Mouse (Mus musculus) T-helper 1 cell (primary cell): ENCODE results near the gene Heatr5b.
"Not testable (repeated sequence)": the region's sequence is repeated elsewhere in the genome, so short reads cannot be mapped to it uniquely, and the experiment has no call there.

ENCODE experiments used
- in situ Hi-C: fragments of 300-600 bp; cut with MboI, MseI; formaldehyde crosslinking; loops from one replicate; pipeline ENCODE4 v1.15.1; 2025; ENCODE audit warnings: high pct_unique_total_duplicates

Heatr5b gene

DNA sequence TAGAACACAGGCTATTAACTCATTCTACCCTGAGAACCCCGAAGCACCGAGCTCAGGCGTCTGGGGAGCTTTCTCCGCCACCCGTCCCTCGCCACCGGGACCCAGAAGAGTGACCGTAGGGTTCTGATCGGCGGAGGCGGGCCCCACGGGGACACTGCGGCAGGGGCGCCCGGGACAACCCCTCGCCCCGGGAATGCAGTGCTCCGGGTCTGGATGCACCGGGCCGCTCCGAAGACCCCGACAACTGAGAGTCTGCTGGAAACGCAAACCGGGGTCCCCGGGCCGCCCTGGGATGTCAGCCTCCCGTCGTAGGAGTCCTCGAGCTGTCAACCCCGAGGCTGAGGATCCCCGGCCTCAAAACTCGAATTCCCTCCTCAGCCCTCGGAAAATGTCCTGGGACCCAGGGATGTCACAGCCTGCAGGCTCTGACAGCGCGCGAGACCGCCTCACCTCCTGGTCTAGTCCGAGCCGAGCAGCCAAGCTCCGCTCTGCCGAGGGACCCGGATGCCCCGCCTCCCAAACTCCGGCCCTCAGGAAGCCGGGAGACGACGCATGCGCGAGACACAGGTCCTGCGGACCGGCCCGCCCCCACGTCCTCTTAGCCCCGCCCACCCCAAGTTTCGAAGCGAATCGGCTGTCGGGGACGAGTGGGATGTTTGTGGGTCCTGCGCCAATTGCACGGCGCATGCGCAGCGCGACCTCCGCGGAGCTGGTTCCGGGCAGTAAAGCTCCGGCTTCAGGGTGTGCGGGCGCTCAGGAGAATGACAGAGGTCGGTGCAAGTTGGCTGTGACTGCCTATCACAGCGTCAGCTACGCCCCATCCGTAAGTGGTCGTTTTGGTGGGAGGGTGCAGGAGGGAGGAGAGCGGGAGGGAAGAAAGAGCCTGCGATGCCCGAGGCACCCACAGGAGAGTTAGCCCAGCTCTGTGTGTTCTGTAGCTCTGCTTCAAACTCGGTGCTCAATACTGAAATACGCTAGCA, at the start of gene Heatr5b, which contains the start of gene Gpatch11:
Gene Heatr5b, minus strand, starts transcription at position 509 of the 980 bp plus-strand sequence.
Gene Gpatch11, plus strand, starts transcription at position 712 of the 980 bp plus-strand sequence.
- in situ Hi-C loops = no loop called here

- in situ Hi-C loops = loop anchor here (5.0 kb wide), 1 partner anchor 34 kb away; the partner anchor contains the start of gene Cebpzos
These were observed 48.1 kb upstream of the Heatr5b start for GRCm38 (mm10) chr17:78883291-78883690.

GRCm38 (mm10) chr17:78882401-78883112, 47.4 kb upstream of the Heatr5b start, which contains the start of gene Eif2ak2:
Eif2ak2 (minus strand) TSS chr17:78882573.
- in situ Hi-C loops = loop anchor here (5.0 kb wide), 1 partner anchor 35 kb away; the partner anchor contains the start of gene Cebpzos

DNA sequence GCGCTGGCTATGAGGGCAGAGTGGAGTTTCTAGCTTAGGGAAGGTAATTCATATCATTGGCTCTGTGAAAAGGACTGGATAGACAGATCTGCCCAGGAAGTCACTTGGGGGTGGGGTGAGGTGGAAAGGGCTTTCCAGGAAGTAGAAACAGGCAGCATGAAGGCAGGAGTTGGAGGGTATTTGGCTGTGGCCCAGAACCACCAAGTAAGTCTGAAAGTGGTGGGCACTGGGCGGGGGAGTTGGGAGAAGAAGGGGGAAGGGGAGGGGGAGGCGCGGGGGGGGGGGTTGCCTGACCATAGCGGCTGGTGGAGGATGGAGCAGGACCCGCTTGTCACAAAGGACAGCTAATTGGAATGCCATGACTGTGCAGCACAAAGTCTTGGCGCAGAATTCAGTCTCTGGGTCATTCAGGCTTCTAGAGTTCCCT, 46.7 kb upstream of the Heatr5b start:
- in situ Hi-C loops = loop anchor here (5.0 kb wide), 1 partner anchor 35 kb away; the partner anchor contains the start of gene Cebpzos

DNA sequence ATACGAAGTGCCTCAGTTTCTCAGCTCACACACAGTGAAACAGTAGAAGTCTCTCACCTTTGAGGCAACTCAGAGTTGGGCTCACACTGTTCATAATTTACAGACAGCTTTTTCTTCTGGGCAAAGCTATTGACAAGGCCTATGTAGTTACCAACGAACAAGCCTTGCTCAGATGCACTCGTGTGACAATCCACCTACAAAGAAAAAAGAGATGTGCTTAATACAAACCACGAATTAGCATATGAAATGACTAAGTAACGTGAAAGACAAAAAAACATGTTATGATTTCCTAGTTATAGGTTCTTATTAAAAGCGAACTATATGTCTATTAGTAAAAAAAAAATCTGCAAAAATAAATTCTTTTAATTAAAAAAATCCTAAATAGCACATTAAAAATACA, 38.7 kb upstream of the Heatr5b start:
- in situ Hi-C loops = no loop called here

- in situ Hi-C loops = loop anchor here (5.0 kb wide), 1 partner anchor 49 kb away; no protein-coding TSS in a partner anchor
These were observed 21.1 kb upstream of the Heatr5b start for GRCm38 (mm10) chr17:78856243-78856642.

GRCm38 (mm10) chr17:78842271-78842928, 7.2 kb upstream of the Heatr5b start:
- in situ Hi-C loops = no loop called here

- in situ Hi-C loops = no loop called here
These were observed 892 bp upstream of the Heatr5b start for GRCm38 (mm10) chr17:78836056-78836455.

- in situ Hi-C loops = no loop called here
These were observed 10.8 kb downstream of the Heatr5b start for GRCm38 (mm10) chr17:78824346-78824745.

GRCm38 (mm10) chr17:78809582-78809981, 25.6 kb downstream of the Heatr5b start:
- in situ Hi-C loops = loop anchor here (5.0 kb wide), 2 partner anchors 48 to 778 kb away; no protein-coding TSS in a partner anchor

DNA sequence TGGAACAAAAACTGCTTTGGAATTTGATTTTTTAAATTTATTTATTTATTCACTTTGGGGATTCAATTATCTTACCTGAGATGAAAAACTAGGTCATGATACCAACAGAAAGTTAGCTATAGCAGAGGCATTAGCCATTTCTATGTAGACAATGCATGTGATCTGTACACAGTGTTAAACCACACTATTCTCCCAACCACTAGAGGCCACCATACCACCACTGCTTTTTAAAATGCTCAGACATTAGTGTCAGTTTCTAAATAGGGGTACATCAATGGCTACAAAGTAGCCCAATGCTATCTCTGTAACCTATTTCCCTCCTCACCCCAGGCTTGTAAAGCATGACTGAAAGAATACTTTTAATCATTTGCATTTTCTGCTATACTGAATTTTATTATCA, 26.1 kb downstream of the Heatr5b start:
- in situ Hi-C loops = loop anchor here (5.0 kb wide), 2 partner anchors 48 to 778 kb away; no protein-coding TSS in a partner anchor

GRCm38 (mm10) chr17:78797222-78797621, 37.9 kb downstream of the Heatr5b start:
- in situ Hi-C loops = no loop called here

DNA sequence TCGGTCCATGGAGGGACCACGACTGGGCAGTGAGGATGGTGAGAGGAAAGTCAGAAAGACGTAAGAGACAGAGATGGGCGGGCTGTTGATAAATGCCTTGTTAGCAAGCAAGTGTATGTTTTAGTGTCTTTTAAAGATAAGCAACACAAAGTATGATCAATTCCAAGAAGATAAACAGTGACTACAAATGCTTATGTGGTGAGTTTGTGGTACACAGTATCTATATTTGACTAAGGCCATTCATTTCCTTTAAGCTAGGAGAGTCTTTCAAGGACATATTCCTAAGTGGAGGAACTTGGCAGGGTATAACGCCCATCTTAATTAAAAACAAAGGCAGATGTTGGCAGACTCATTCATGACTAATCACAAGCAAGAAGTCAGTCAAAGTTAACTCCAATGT, 40.8 kb downstream of the Heatr5b start:
- in situ Hi-C loops = no loop called here

- in situ Hi-C loops = no loop called here
These were observed 43.0 kb downstream of the Heatr5b start for GRCm38 (mm10) chr17:78792122-78792521.

DNA sequence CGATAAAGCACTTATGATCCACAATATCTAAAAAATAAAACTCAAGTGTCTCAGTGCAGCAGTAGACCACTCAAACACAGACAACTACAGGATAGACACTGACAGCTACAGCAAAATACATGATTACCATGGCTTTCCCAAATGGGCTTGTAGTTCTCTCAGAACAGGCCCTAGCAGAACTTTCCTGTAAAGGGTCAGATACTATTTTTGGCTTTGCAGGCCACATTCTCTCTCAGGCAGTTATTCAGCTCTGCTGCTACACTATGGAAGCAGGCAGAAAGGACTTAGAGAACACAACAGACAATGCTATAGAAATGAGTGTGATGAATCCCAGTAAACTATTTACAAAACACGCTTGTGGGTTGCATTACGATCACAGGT, 43.5 kb downstream of the Heatr5b start:
- in situ Hi-C loops = no loop called here

- in situ Hi-C loops = no loop called here
These were observed 44.0 kb downstream of the Heatr5b start for GRCm38 (mm10) chr17:78791068-78791689.

- in situ Hi-C loops = not testable (repeated sequence)
These were observed 46.9 kb downstream of the Heatr5b start for GRCm38 (mm10) chr17:78788273-78788672.

DNA sequence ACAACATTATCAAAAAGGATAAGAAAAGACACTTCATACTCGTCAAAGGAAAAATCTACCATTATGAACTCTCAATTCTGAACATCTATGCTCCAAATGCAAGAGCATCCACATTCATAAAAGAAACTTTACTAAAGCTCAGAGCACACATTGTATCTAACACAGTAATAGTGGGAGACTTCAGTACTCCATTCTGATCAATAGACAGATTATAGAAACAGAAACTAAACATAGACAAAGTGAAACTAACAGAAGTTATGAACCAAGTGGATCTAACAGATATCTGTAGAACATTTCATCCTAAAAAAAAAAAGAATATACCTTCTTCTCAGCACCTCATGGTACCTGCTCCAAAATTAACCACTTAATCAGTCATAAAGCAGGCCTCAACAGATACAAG, 56.4 kb downstream of the Heatr5b start:
- in situ Hi-C loops = no loop called here

- in situ Hi-C loops = no loop called here
These were observed 62.8 kb downstream of the Heatr5b start for GRCm38 (mm10) chr17:78772317-78772716.

DNA sequence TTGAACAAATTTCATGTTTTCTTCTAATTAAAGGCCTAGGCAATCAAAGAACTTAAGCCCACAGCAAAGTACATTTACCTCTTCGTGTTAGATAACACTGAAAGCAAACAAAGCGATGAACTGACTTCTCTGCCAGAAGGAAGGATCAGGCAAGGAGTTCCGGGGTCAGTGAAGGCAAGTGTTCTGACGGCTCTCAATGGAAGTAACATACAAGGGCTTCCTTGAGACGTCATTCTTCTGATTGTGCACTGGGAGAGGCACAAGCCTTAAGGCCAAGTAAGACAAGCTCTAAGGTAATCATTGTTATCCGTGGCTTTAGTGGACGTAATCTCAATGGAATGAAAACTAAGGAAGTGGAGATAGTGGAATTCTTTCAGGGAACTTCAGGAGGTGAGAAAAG, 64.2 kb downstream of the Heatr5b start:
- in situ Hi-C loops = no loop called here

DNA sequence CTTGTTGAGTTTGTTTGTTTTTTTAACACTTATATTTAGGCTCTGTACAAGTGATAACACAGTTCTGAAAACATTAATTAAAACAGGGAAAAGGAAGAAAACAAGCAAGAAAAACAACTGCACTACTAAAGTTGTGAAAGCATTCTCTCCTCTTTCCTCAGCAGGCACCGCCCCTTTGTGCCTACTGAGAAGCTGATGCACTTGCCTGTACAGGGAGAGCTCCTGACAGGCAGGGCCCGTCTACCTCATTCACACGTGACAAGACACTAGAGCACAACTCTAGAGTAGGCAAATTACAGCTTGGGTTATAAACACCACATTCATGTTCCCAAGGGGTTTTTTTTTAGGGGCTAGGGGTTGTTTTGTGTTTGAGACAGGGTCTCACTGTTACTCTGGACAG, 65.8 kb downstream of the Heatr5b start:
- in situ Hi-C loops = no loop called here
